26 mouse cellular contexts compared by ENCODE assay signal in genomic region chr8:12004241-12004640, GRCm38 (mm10).
"Had no signal": no experiment of that assay in that cellular context is flagged by ENCODE, and none has a peak within 500 bp of the region (broad histone marks: within the 10 kb centered on the region; RNA-seq: fewer than 3 reads in every experiment).

No protein-coding gene starts in this region.

- H3K9ac ChIP-seq: heart, embryonic 12.5 days; hindbrain, embryonic 12.5 days; hindbrain, embryonic 14.5 days; intestine, embryonic 15.5 days; limb, embryonic 12.5 days; liver, embryonic 13.5 days had no signal

- H3K9me3 ChIP-seq: heart, embryonic 10.5 days; heart, embryonic 12.5 days; hindbrain, embryonic 10.5 days; hindbrain, embryonic 12.5 days; intestine, embryonic 15.5 days; limb, embryonic 10.5 days; limb, embryonic 12.5 days; liver, embryonic 13.5 days had no signal

- H3K27ac ChIP-seq: gastrocnemius, adult 2 months; heart, embryonic 10.5 days; hindbrain, embryonic 10.5 days; hindbrain, embryonic 12.5 days; hindbrain, embryonic 14.5 days; intestine, embryonic 15.5 days; layer of hippocampus, adult 2 months; left cerebral cortex, adult 2 months; limb, embryonic 10.5 days; limb, embryonic 12.5 days; liver, embryonic 13.5 days had no signal

- DNase-seq: gastrocnemius, adult 2 months; gastrocnemius, postnatal 10 days; gastrocnemius, postnatal 25 days; heart, adult 18-20 months; heart, postnatal 10 days; heart, postnatal 4 days; kidney, adult 18-20 months; kidney, adult 8-10 months; kidney, postnatal 10 days; kidney, postnatal 4 days; liver; liver, embryonic 13.5 days had no signal

- H3K4me1 ChIP-seq: heart, embryonic 10.5 days; heart, embryonic 12.5 days; intestine, embryonic 15.5 days; limb, embryonic 10.5 days; liver, embryonic 13.5 days had no signal

- H3K36me3 ChIP-seq: heart, embryonic 10.5 days; heart, embryonic 12.5 days; hindbrain, embryonic 10.5 days; hindbrain, embryonic 12.5 days; intestine, embryonic 15.5 days; limb, embryonic 10.5 days; limb, embryonic 12.5 days; liver, embryonic 13.5 days had no signal

- H3K4me3 ChIP-seq: gastrocnemius, adult 2 months; heart, embryonic 10.5 days; heart, embryonic 12.5 days; hindbrain, embryonic 10.5 days; hindbrain, embryonic 12.5 days; intestine, embryonic 15.5 days; layer of hippocampus, adult 2 months; left cerebral cortex, adult 2 months; limb, embryonic 10.5 days; limb, embryonic 12.5 days; liver, embryonic 13.5 days had no signal

- H3K4me2 ChIP-seq: heart, embryonic 12.5 days; hindbrain, embryonic 12.5 days; hindbrain, embryonic 14.5 days; intestine, embryonic 15.5 days; limb, embryonic 12.5 days; liver, embryonic 11.5 days; liver, embryonic 13.5 days had no signal

- ATAC-seq: hindbrain, embryonic 16.5 days; inflammation-experienced regulatory T-cells, adult 6 months; intestine, embryonic 15.5 days; intestine, postnatal 0 days had no signal
